Mouse (Mus musculus): Measurements from ENCODE around the gene Tmem123.

DNA sequence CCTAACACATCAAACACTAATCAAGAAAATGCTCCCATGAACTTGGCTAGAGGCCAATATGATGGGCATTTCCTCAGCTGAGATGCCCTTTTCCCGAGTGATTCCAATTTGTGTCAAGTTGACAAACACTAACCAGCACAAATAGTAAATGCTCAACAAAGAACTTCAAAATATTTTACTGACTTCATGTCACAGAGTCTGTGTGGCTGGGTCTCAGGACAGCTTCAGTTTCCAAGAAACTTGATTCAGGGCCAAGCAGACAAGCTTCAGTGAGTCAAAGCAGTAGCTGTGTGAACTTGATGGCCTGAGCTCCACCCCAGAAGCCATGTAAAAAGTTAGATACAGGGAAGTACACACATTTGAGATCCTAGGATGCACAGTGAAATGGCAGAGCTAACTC is 19.7 kb upstream of the Tmem123 start:
- TF ChIP-seq TAL1 (IDR thresholded peaks at IDR 0.05; ENCODE audit: low read length): no peak
- TF ChIP-seq GATA1 (IDR thresholded peaks at IDR 0.05; ENCODE audit: low read length): no peak

All from erythroblast, embryonic 14.5 days (primary cell).